Mouse (Mus musculus) cerebellum, adult 11 months (tissue): ENCODE data around the gene Dhx38.

Source experiments
- DNase-seq: peaks from one replicate; pipeline ENCODE4 v3.0.0; 2022

Dhx38 gene

GRCm38 (mm10) chr8:109542748-109543519, 22.7 kb downstream of the Dhx38 start:
- DNase-seq, result no peak

- DNase-seq, result no peak
These were observed 23.5 kb downstream of the Dhx38 start for GRCm38 (mm10) chr8:109542165-109542564.

- peak; percentile 44 for DNase-seq
These were observed 29.0 kb downstream of the Dhx38 start for GRCm38 (mm10) chr8:109536703-109537102.

GRCm38 (mm10) chr8:109535140-109535990, 30.3 kb downstream of the Dhx38 start:
- no peak for DNase-seq

DNA sequence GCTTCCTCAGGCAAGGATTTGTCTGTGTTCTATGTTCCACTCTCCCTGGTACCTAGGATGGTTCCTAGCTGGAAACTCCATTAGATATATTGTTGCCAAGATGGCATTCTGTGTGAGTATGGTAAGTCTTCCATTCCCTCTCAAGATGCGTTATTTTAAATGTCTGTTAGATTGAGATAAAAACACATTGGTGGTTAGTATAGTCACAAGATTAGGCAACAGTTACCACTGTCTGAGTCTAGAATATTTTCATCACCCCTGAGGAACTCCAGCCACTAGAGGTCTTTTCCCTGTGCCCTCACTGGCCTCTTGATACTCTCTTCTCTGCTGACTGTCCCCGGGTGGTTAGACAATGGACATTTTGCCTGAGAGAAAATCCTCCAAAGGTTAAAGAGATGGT, 41.7 kb downstream of the Dhx38 start:
- DNase-seq, result no peak

- DNase-seq, result no peak
These were observed 60.1 kb downstream of the Dhx38 start for GRCm38 (mm10) chr8:109505560-109505959.

DNA sequence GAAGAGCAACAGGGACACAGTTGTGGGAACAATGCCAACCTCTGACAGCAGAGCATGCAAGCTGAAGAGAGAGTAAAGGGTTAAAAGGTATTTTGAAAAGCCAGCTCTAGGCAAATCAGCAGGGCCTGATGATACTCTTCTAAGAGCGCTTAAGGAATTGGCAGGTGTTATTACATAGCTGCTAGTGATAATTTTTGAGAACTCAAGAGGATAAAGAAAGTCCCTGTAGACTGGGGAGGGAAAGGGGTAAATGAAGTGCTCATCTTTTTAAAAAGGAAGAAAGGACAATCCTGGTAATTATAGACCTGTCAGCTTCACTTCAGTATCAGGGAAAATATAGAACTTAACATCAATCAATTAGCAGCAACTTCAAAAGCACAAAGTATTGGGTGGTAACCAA, 62.1 kb downstream of the Dhx38 start:
- DNase-seq, result no peak

DNA sequence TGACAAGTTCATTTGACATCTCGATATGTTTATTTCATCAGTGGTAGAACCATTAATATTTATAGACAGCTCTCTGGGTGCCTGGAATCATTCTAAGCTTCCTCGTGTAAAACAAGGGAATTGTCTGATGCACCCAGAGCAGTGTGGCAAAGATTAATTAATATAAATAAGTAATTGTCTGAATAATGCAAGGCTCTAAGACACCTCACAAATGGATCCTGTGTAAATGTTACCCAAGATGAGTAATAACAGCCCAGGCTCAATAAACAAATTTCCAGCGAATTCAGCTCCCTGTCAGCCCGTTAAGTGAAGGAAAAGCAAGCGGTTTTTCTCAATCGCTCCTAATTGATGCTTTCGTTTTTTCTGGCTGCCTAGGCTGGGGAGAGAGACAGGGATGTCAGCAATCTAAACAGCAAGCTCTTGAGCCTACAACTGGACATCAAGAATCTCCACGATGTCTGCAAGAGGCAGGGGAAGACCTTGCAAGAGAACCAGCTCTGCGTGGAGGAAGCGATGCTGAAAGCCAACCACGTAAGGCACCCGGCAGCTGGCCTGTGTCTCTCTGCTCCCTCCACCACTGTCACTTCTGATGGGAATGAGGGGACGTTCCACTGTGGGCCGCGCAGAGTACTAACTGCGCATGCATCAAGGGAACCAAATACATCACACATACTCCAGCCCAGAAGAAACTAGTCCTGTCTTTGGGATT, 66.5 kb downstream of the Dhx38 start:
- no peak for DNase-seq
